Mouse (Mus musculus) ZHBTc4 (cell line): ENCODE results near the gene Aldh1l1.

Experiments used
- DNase-seq: peaks from one replicate; pipeline ENCODE4 v3.0.0-alpha.2; 2011; ENCODE audit warnings: low read depth, low spot score

Aldh1l1 gene

GRCm38 (mm10) chr6:90507443-90507842, 21.2 kb downstream of the Aldh1l1 start:
- DNase-seq = no peak

- DNase-seq = peak; percentile 96
Observed at GRCm38 (mm10) chr6:90508197-90508624, 22.0 kb downstream of the Aldh1l1 start.

- no peak for DNase-seq
Observed at GRCm38 (mm10) chr6:90509085-90509484, 22.9 kb downstream of the Aldh1l1 start.

- no peak for DNase-seq
Observed at GRCm38 (mm10) chr6:90512416-90512815, 26.2 kb downstream of the Aldh1l1 start.

GRCm38 (mm10) chr6:90513074-90513856, 27.0 kb downstream of the Aldh1l1 start:
- DNase-seq = no peak

- no peak for DNase-seq
Observed at GRCm38 (mm10) chr6:90514369-90514768, 28.1 kb downstream of the Aldh1l1 start.

GRCm38 (mm10) chr6:90514883-90515405, 28.7 kb downstream of the Aldh1l1 start:
- DNase-seq = peak; percentile 93

GRCm38 (mm10) chr6:90518892-90519291, 32.7 kb downstream of the Aldh1l1 start:
- DNase-seq = peak; percentile 34

GRCm38 (mm10) chr6:90519375-90519774, 33.1 kb downstream of the Aldh1l1 start:
- no peak for DNase-seq

- no peak for DNase-seq
Observed at GRCm38 (mm10) chr6:90526406-90526805, 40.2 kb downstream of the Aldh1l1 start.

GRCm38 (mm10) chr6:90529461-90530046, 43.3 kb downstream of the Aldh1l1 start:
- DNase-seq = no peak

- DNase-seq = peak; percentile 91
Observed at GRCm38 (mm10) chr6:90532575-90533190, 46.5 kb downstream of the Aldh1l1 start.

GRCm38 (mm10) chr6:90533505-90533904, 47.3 kb downstream of the Aldh1l1 start:
- DNase-seq = no peak

- DNase-seq = no peak
Observed at GRCm38 (mm10) chr6:90534701-90535475, 48.7 kb downstream of the Aldh1l1 start.

GRCm38 (mm10) chr6:90536824-90537223, 50.6 kb downstream of the Aldh1l1 start:
- no peak for DNase-seq

GRCm38 (mm10) chr6:90537941-90538340, 51.7 kb downstream of the Aldh1l1 start:
- peak; percentile 90 for DNase-seq

- DNase-seq = no peak
Observed at GRCm38 (mm10) chr6:90539271-90539670, 53.0 kb downstream of the Aldh1l1 start.

- DNase-seq = no peak
Observed at GRCm38 (mm10) chr6:90540520-90540919, 54.3 kb downstream of the Aldh1l1 start.

- DNase-seq = no peak
Observed at GRCm38 (mm10) chr6:90541367-90541772, 55.1 kb downstream of the Aldh1l1 start.

- no peak for DNase-seq
Observed at GRCm38 (mm10) chr6:90544433-90544832, 58.2 kb downstream of the Aldh1l1 start.

- DNase-seq = peak; percentile 44
Observed at GRCm38 (mm10) chr6:90546274-90546673, 60.0 kb downstream of the Aldh1l1 start.

GRCm38 (mm10) chr6:90547041-90547440, 60.8 kb downstream of the Aldh1l1 start:
- DNase-seq = no peak
